Mouse (Mus musculus): ENCODE data around the gene Lrcol1.

The Lrcol1 gene

GRCm38 (mm10) chr5:110385263-110385662, 40.7 kb downstream of the Lrcol1 start:
- in situ Hi-C loops (cut with MboI, MseI), result no loop called here

GRCm38 (mm10) chr5:110386371-110387330, 42.1 kb downstream of the Lrcol1 start:
- in situ Hi-C loops (cut with MboI, MseI), result no loop called here

DNA sequence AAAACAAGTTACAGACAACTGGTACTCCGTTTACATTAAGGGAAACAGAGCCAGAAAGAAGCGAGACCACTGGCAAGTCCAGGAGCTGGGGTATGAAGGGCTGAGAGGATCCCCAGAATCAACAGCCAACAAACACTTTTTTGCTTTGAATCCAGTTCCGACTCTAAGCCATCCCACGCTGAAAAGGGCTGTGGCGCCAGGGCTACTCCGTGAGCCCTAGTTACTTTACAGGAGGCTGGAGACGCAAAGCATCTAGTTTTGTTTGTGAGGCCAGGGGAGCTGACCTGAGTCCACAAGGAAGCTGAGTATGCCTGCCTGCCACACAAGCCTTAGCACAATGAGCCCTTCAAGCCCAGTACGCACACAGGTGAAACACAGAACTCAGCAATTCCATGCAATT, 42.8 kb downstream of the Lrcol1 start:
- in situ Hi-C loops (cut with MboI, MseI), result no loop called here

DNA sequence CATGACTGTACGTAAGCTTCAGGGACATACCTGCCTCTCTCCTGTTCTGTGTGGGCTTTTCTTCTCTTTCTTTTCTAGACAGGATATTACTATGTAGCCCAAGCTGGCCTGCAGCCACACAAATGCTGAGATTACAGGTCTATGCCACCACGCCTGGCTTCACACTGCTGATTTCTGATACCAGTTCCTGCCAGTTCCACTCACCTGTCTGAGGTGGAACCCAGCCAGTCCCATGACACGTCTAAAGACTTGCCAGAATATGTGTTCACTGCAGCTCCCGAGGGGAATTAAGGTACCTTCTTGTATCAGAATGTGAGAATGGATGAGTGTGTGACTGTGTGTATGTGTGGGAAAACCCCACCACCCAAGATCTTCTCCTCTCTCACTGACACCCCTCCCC, 46.1 kb downstream of the Lrcol1 start:
- in situ Hi-C loops (cut with MboI, MseI), result no loop called here

GRCm38 (mm10) chr5:110392727-110393126, 48.2 kb downstream of the Lrcol1 start:
- in situ Hi-C loops (cut with MboI, MseI), result no loop called here

- in situ Hi-C loops (cut with MboI, MseI), result no loop called here
Measured at GRCm38 (mm10) chr5:110395006-110395661, 50.6 kb downstream of the Lrcol1 start.

- in situ Hi-C loops (cut with MboI, MseI), result no loop called here
Measured at GRCm38 (mm10) chr5:110401101-110401500, 56.6 kb downstream of the Lrcol1 start.

DNA sequence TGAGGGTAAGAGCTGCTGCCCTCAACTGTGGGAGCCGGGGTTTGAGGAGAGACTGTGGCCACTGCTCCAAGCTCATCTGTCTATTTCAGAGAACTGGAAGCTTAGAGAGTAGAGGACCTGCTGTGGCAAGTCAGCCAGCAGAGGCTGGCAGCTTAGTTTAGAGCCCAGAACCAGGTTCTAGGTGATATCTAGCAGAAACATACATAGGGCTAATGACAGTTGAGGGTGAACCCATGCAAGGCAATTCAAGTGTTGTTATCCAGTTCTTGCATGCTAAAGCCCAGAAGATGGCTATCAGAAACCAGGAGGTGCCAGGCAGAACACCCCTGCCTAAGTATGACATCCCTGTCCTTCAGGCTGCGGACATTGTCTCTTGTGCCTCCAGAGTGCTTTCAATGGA, 58.0 kb downstream of the Lrcol1 start:
- in situ Hi-C loops (cut with MboI, MseI), result no loop called here

DNA sequence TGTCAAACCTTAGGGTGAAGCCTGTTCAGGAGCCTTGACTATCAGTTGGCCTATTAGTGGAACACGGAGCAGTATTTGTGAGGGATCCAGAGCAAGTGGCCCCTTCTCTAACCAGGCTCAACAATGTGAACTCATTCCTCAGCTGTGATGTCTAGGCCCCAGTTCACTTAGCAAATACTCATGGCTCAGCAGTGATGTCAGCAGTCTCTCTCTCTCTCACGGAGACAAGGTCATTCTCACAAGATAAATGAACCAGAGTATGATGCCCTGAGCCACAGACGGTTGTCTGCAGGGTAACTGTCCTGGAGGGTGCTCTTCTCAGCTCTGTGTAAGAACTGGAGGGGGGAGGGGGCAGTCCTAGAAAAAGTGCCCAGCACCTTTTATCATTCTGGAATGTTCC, 59.4 kb downstream of the Lrcol1 start:
- in situ Hi-C loops (cut with MboI, MseI), result no loop called here
